Mouse (Mus musculus): ENCODE measurements around the gene Dnajc30. TPM values are rescaled to one million over a fixed set of nuclear protein-coding genes. Genes with fewer than 3 reads are reported as not detected.

Gene Dnajc30
- polyA plus RNA-seq, 1 experiment from 2014 or later: 35.9 TPM

DNA sequence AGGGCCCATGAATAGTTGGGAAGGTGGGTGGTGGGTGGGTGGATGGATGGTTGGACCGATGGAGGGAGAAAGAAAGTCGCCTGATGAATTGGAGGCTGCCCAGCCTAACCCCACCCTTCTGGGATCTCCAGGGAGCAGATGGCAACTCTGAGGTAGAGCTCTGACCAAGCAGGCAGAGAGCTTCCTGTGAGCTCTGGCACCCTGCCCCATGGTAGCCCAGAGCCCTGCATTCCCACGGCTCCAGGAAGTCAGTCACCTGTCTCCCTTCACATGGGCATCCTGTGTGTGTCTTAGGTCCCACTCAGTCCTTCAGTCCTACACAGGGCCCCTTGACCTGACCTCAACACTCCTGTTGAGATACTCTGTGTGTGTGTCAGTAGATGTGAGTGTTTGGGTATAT, 26.1 kb upstream of the Dnajc30 start:
- no peaks in the 10 kb centered on the region for H3K4me1 ChIP-seq (replicated peaks; ENCODE audit: control insufficient read depth, insufficient read depth, low read length)
- H3K36me3 ChIP-seq (ENCODE audit: control insufficient read depth, insufficient read depth): peaks cover 22% of the 10 kb centered on the region
- H3K9ac ChIP-seq (ENCODE audit: low read depth, low read length): no peak overlapping the region
- ATAC-seq: no peak
- no peak overlapping the region for H3K4me3 ChIP-seq (ENCODE audit: low read depth, low read length)
- no peak overlapping the region for H3K4me2 ChIP-seq (replicated peaks; ENCODE audit: low read depth)
- no peak for TF ChIP-seq CTCF (IDR thresholded peaks at IDR 0.05; ENCODE audit: low read depth)
- no peaks in the 10 kb centered on the region for H3K27me3 ChIP-seq (replicated peaks; ENCODE audit: control insufficient read depth, insufficient read depth, low read length)
- WGBS: 78% methylated on average over 3 of the region's 3 CpGs
- no peak overlapping the region for H3K27ac ChIP-seq (ENCODE audit: low read depth, low read length)
- no peaks in the 10 kb centered on the region for H3K9me3 ChIP-seq (ENCODE audit: control insufficient read depth)

DNA sequence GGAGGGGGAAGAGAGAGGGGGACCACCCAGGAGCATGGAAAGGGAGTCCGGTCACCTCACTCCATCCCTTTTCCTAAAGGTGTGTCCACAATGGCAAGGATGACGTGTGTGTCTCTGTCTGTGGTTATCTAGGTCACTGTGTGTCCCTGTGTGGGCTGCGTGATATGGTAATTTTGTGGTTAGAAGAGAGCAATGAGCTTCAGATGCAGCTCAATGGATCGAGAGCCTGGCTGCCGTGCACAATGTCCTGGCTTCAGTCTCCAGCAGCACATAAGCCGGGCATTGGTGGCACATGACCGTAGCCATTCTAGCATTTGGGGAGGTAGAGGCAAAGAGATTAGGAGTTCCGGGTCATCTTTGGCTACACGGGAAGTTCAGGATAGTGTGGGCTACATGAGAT, 24.5 kb upstream of the Dnajc30 start:
- no peaks in the 10 kb centered on the region for H3K27me3 ChIP-seq (replicated peaks; ENCODE audit: control insufficient read depth, insufficient read depth, low read length)
- no peak overlapping the region for H3K9ac ChIP-seq (ENCODE audit: low read depth, low read length)
- H3K36me3 ChIP-seq (ENCODE audit: control insufficient read depth, insufficient read depth): peaks cover 28% of the 10 kb centered on the region
- no peak for ATAC-seq
- no peaks in the 10 kb centered on the region for H3K4me1 ChIP-seq (replicated peaks; ENCODE audit: control insufficient read depth, insufficient read depth, low read length)
- H3K4me2 ChIP-seq (replicated peaks; ENCODE audit: low read depth): no peak overlapping the region
- H3K4me3 ChIP-seq (ENCODE audit: low read depth, low read length): no peak overlapping the region
- 87% methylated on average over 9 of the region's 9 CpGs for WGBS
- no peak overlapping the region for H3K27ac ChIP-seq (ENCODE audit: low read depth, low read length)
- TF ChIP-seq CTCF (IDR thresholded peaks at IDR 0.05; ENCODE audit: low read depth): no peak
- no peaks in the 10 kb centered on the region for H3K9me3 ChIP-seq (ENCODE audit: control insufficient read depth)

DNA sequence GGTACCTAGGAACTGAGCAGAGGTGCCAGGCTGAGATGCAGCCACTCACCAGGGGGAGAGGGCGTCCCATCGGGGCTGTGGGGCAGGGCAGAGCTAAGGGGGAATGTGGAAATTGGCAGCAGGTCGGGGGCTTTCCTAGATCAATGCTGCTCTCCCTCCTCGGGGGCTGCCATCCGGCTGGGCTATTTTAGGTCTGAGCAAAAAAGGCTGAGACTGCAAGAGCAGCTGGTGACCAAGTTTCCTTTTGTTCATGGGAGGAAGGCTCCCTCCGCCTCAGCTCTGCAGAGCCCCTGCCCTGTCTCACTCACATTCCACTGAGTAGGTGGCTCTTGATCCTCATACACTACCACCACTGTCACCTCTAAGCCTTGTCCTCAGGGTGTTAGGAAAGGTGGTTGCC, 23.9 kb upstream of the Dnajc30 start:
- no peak for ATAC-seq
- H3K27me3 ChIP-seq (replicated peaks; ENCODE audit: control insufficient read depth, insufficient read depth, low read length): no peaks in the 10 kb centered on the region
- no peaks in the 10 kb centered on the region for H3K4me1 ChIP-seq (replicated peaks; ENCODE audit: control insufficient read depth, insufficient read depth, low read length)
- 61% methylated on average over 6 of the region's 6 CpGs for WGBS
- peaks cover 33% of the 10 kb centered on the region for H3K36me3 ChIP-seq (ENCODE audit: control insufficient read depth, insufficient read depth)
- no peak overlapping the region for H3K9ac ChIP-seq (ENCODE audit: low read depth, low read length)
- no peaks in the 10 kb centered on the region for H3K9me3 ChIP-seq (ENCODE audit: control insufficient read depth)
- no peak overlapping the region for H3K4me3 ChIP-seq (ENCODE audit: low read depth, low read length)
- H3K27ac ChIP-seq (ENCODE audit: low read depth, low read length): no peak overlapping the region
- TF ChIP-seq CTCF (IDR thresholded peaks at IDR 0.05; ENCODE audit: low read depth): no peak
- H3K4me2 ChIP-seq (replicated peaks; ENCODE audit: low read depth): no peak overlapping the region

DNA sequence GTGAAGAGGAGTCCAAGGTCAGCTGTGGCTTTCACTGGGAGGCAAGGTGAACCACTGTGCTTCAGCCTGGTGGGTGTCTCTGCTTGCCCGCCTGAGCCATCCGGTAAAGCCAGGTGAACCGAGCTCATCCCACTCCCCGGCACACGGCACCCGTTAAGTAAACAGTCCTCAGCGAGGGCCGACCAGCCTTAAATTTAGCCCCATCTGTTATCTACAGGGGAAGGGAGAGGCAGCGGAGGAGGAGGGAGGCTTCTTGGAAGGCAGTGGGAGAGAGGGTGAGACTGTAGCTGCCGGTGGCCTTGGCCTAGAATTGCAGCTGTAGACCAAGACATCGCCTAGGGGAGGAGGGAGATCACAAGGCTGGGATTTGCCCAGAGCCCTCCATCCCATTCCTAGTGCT, 23.2 kb upstream of the Dnajc30 start:
- no peak for TF ChIP-seq CTCF (IDR thresholded peaks at IDR 0.05; ENCODE audit: low read depth)
- H3K4me1 ChIP-seq (replicated peaks; ENCODE audit: control insufficient read depth, insufficient read depth, low read length): no peaks in the 10 kb centered on the region
- H3K27me3 ChIP-seq (replicated peaks; ENCODE audit: control insufficient read depth, insufficient read depth, low read length): no peaks in the 10 kb centered on the region
- no peak overlapping the region for H3K27ac ChIP-seq (ENCODE audit: low read depth, low read length)
- no peak overlapping the region for H3K9ac ChIP-seq (ENCODE audit: low read depth, low read length)
- H3K4me3 ChIP-seq (ENCODE audit: low read depth, low read length): no peak overlapping the region
- no peak for ATAC-seq
- no peak overlapping the region for H3K4me2 ChIP-seq (replicated peaks; ENCODE audit: low read depth)
- H3K36me3 ChIP-seq (ENCODE audit: control insufficient read depth, insufficient read depth): peaks cover 39% of the 10 kb centered on the region
- H3K9me3 ChIP-seq (ENCODE audit: control insufficient read depth): no peaks in the 10 kb centered on the region
- WGBS: 43% methylated on average over 11 of the region's 11 CpGs

DNA sequence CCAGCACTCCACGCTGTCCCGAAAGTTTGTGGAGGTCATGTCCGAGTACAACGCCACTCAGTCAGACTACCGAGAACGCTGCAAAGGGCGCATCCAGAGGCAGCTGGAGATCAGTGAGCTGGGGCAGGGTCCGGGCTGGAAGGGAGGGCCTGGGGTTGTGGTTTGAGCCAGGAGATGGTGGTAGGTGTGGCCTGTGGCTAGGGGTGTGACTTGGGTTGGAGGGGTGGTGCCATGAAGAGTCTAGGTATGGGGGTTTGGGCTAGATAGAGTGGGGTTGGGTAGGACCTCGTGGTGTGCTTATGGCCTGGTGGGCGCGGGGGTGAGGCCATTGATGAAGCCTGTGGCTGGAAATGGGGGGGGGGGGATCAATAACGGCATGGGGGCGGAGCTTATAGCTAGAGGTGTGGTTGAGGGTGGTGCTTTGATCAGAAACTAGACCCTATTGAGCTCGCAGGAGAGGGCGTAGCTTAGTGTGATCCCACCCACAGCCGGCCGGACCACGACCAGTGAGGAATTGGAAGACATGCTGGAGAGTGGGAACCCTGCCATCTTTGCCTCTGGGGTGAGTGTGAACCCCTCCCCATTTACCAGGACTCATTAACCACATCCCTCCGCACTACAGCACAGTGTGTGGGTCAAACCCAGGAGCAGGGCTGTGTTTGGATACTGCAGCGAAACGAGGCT, 21.8 kb upstream of the Dnajc30 start:
- Histone ChIP-seq H3K4me3 (ENCODE audit: low read depth, low read length) (no peak overlapping the region), H3K27ac (ENCODE audit: low read depth, low read length) (no peak overlapping the region), H3K4me1 (replicated peaks; ENCODE audit: control insufficient read depth, insufficient read depth, low read length) (no peaks in the 10 kb centered on the region), H3K36me3 (ENCODE audit: control insufficient read depth, insufficient read depth) (peaks cover 42% of the 10 kb centered on the region), H3K27me3 (replicated peaks; ENCODE audit: control insufficient read depth, insufficient read depth, low read length) (no peaks in the 10 kb centered on the region), H3K9ac (ENCODE audit: low read depth, low read length) (no peak overlapping the region), H3K9me3 (ENCODE audit: control insufficient read depth) (no peaks in the 10 kb centered on the region), H3K4me2 (replicated peaks; ENCODE audit: low read depth) (no peak overlapping the region)
- WGBS: 56% methylated on average over 20 of the region's 21 CpGs
- ATAC-seq: no peak; the same call in 1 of the 2 replicates
- no peak for TF ChIP-seq CTCF (IDR thresholded peaks at IDR 0.05; ENCODE audit: low read depth)

DNA sequence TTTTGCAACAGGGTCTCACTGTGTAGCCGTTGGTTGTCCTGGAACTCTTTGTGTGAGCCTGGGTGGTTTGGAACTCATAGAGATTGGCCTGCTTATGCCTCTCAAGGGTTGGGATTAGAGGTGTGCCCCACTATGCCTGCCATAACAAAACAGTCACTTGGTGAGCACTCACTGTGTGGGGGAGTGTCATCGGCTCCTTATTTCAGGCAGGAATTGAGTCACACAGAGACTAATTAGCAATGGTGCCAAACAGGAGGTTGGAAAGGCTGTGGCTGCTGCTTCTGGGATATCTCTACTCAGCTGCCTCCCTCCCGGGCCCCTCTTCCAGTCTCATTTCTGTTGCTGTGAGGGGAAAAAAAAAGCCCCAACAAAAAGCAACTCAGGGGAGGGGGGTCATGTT, 19.4 kb upstream of the Dnajc30 start:
- ATAC-seq: no peak

More for the DNA sequence above, 19.4 kb upstream of the Dnajc30 start:
- no peak overlapping the region for H3K4me3 ChIP-seq (ENCODE audit: low read depth, low read length)
- TF ChIP-seq CTCF (IDR thresholded peaks at IDR 0.05; ENCODE audit: low read depth): no peak
- no peaks in the 10 kb centered on the region for H3K4me1 ChIP-seq (replicated peaks; ENCODE audit: control insufficient read depth, insufficient read depth, low read length)
- 95% methylated on average over 3 of the region's 3 CpGs for WGBS
- H3K4me2 ChIP-seq (replicated peaks; ENCODE audit: low read depth): no peak overlapping the region
- H3K27me3 ChIP-seq (replicated peaks; ENCODE audit: control insufficient read depth, insufficient read depth, low read length): no peaks in the 10 kb centered on the region
- H3K36me3 ChIP-seq (ENCODE audit: control insufficient read depth, insufficient read depth): peaks cover 46% of the 10 kb centered on the region
- H3K9ac ChIP-seq (ENCODE audit: low read depth, low read length): no peak overlapping the region
- no peaks in the 10 kb centered on the region for H3K9me3 ChIP-seq (ENCODE audit: control insufficient read depth)
- H3K27ac ChIP-seq (ENCODE audit: low read depth, low read length): no peak overlapping the region
